ENCODE assay signal across 23 mouse cellular contexts in genomic region chrX:133675121-133675520, GRCm38 (mm10). TPM values are rescaled to one million over a fixed set of nuclear protein-coding genes. Genes with fewer than 3 reads are reported as not detected.
DNase-seq lines count a peak whose midpoint lies in the region; TF ChIP-seq lines count a peak whose summit lies in the region.
"Had no signal": no experiment of that assay in that cellular context is flagged by ENCODE, and none has a peak within 500 bp of the region (broad histone marks: within the 10 kb centered on the region; RNA-seq: fewer than 3 reads in every experiment).

No protein-coding gene starts in this region.

- no peak for TF ChIP-seq POLR2A in myocyte (IDR thresholded peaks at IDR 0.05; ENCODE audit: insufficient read length, low read depth)

- H3K27me3 ChIP-seq in myocyte (ENCODE audit: control insufficient read depth, insufficient read depth, insufficient read length) = no peaks in the 10 kb centered on the region
- H3K27me3 ChIP-seq: CH12.LX; embryonic facial prominence, embryonic 15.5 days; forebrain, embryonic 13.5 days; forebrain, embryonic 15.5 days had no signal

- H3K4me2 ChIP-seq in myocyte (ENCODE audit: low read depth) = peak overlapping the region; percentile 63
- H3K4me2 ChIP-seq: embryonic facial prominence, embryonic 13.5 days; embryonic facial prominence, embryonic 15.5 days; forebrain, embryonic 13.5 days; forebrain, embryonic 15.5 days had no signal

- intact Hi-C loops in heart, postnatal 14 days (cut with DNase I) = no loop called here

- peaks cover 4% of the 10 kb centered on the region for H3K36me3 ChIP-seq in myocyte (ENCODE audit: control insufficient read depth, insufficient read depth)
- H3K36me3 ChIP-seq: embryonic facial prominence, embryonic 13.5 days; embryonic facial prominence, embryonic 15.5 days; forebrain, embryonic 15.5 days had no signal

- no peak overlapping the region for H3ac ChIP-seq in myocyte (ENCODE audit: control insufficient read depth, insufficient read length)

- peaks cover 60% of the 10 kb centered on the region for H3K79me2 ChIP-seq in myocyte (ENCODE audit: control insufficient read depth, insufficient read depth)

- H3K4me3 ChIP-seq in myocyte = peak overlapping the region; percentile 4
- H3K4me3 ChIP-seq: embryonic facial prominence, embryonic 13.5 days; embryonic facial prominence, embryonic 15.5 days; forebrain, embryonic 13.5 days; forebrain, embryonic 15.5 days had no signal

- DNase-seq in ES-CJ7 (ENCODE audit: low read depth, low spot score) (peak; percentile 73), ZHBTc4 (ENCODE audit: low read depth, low spot score) (peak; percentile 74)
- no peak for DNase-seq in frontal cortex, postnatal 25 days (ENCODE audit: low spot score in 2 of 2)
- DNase-seq in heart, postnatal 14 days = no peak
- DNase-seq: adrenal gland, adult 2 months; adrenal gland, postnatal 10 days; adrenal gland, postnatal 25 days; B cell, adult 2 months; cerebellum, adult 11 months; cerebellum, adult 18-20 months; cerebellum, adult 8-10 months; cerebellum, adult 9-11 months; cerebellum, postnatal 14 days; cerebellum, postnatal 36 days; embryo, embryonic 11 days; forebrain, postnatal 0 days had no signal

TF ChIP-seq in myocyte, 11 proteins besides CTCF, POLR2A, EP300 and RAD21:
- TF ChIP-seq USF1 (IDR thresholded peaks at IDR 0.05; ENCODE audit: low read depth) = no peak
- TF ChIP-seq TCF3 (IDR thresholded peaks at IDR 0.05; ENCODE audit: insufficient read length, low read depth) = no peak
- TF ChIP-seq E2F4 (IDR thresholded peaks at IDR 0.05; ENCODE audit: insufficient read depth) = no peak
- no peak for TF ChIP-seq MAX (IDR thresholded peaks at IDR 0.05; ENCODE audit: low read depth)
- no peak for TF ChIP-seq CEBPB (IDR thresholded peaks at IDR 0.05; ENCODE audit: insufficient read depth, poor library complexity, severe bottlenecking)
- no peak for TF ChIP-seq MYOD1 (IDR thresholded peaks at IDR 0.05; ENCODE audit: control insufficient read depth in 1 of 3, insufficient read length in 2 of 3, low read depth in 2 of 3)
- no peak for TF ChIP-seq SRF (IDR thresholded peaks at IDR 0.05; ENCODE audit: control insufficient read depth, insufficient read length, low read depth)
- TF ChIP-seq REST (IDR thresholded peaks at IDR 0.05; ENCODE audit: insufficient read depth, insufficient read length) = no peak
- no peak for TF ChIP-seq POLR2AphosphoS2 (IDR thresholded peaks at IDR 0.05; ENCODE audit: insufficient read length, low read depth)
- TF ChIP-seq TCF12 (IDR thresholded peaks at IDR 0.05; ENCODE audit: insufficient read depth, poor library complexity, severe bottlenecking) = no peak
- TF ChIP-seq MYOG (IDR thresholded peaks at IDR 0.05; ENCODE audit: control insufficient read depth in 1 of 3, insufficient read depth in 1 of 3, insufficient read length in 2 of 3, low read depth in 2 of 3) = no peak

RNA-seq across cellular contexts. Expression of gene Pcdh19, which starts 13.7 kb away (rescaled TPM):
- polyA plus RNA-seq in myocyte (2012; fragmentation: generic; extraction: Trizol) = 9.7 TPM
- 10 to 100 TPM; 15.5 to 19.1 TPM for total RNA-seq in heart, postnatal 14 days (2021)
- total RNA-seq: CH12.LX had no signal
- polyA plus RNA-seq: CD4-positive, CD25-positive, alpha-beta regulatory T cell, adult 4 months had no signal

Comparison
In these comparisons a context has a peak if more than half of its experiments do, and no peak if none do; other contexts are left out.
1. DNase-seq: peak in ES-CJ7 (single experiment) and ZHBTc4 (single experiment); none in frontal cortex, postnatal 25 days (0 of 2) and heart, postnatal 14 days (0 of 2).